Mouse (Mus musculus) lung, postnatal 4 days (tissue): ENCODE results near the gene Smad1.

ENCODE experiments used
- DNase-seq, 2 experiments: peaks; one replicate each; pipeline ENCODE4 v3.0.0; 2021

The Smad1 gene

GRCm38 (mm10) chr8:79381771-79382170 is 17.5 kb downstream of the Smad1 start:
- no peak for DNase-seq

- no peak for DNase-seq
Measured at GRCm38 (mm10) chr8:79380386-79380785, 18.9 kb downstream of the Smad1 start.

GRCm38 (mm10) chr8:79379971-79380370 is 19.3 kb downstream of the Smad1 start:
- no peak for DNase-seq

GRCm38 (mm10) chr8:79376648-79377047 is 22.7 kb downstream of the Smad1 start:
- DNase-seq, result no peak

- no peak for DNase-seq
Measured at GRCm38 (mm10) chr8:79375775-79376123, 23.6 kb downstream of the Smad1 start.

- DNase-seq, result no peak
Measured at GRCm38 (mm10) chr8:79375074-79375774, 24.1 kb downstream of the Smad1 start.

- DNase-seq, result no peak
Measured at GRCm38 (mm10) chr8:79374410-79374809, 24.9 kb downstream of the Smad1 start.

GRCm38 (mm10) chr8:79373563-79373962 is 25.8 kb downstream of the Smad1 start:
- DNase-seq, result no peak

- no peak for DNase-seq
Measured at GRCm38 (mm10) chr8:79372960-79373359, 26.4 kb downstream of the Smad1 start.

- DNase-seq, result no peak
Measured at GRCm38 (mm10) chr8:79372521-79372920, 26.8 kb downstream of the Smad1 start.

- DNase-seq, result no peak
Measured at GRCm38 (mm10) chr8:79372084-79372483, 27.2 kb downstream of the Smad1 start.

GRCm38 (mm10) chr8:79370646-79371290 is 28.6 kb downstream of the Smad1 start:
- DNase-seq, result no peak

- no peak for DNase-seq
Measured at GRCm38 (mm10) chr8:79369163-79369562, 30.2 kb downstream of the Smad1 start.

- no peak for DNase-seq
Measured at GRCm38 (mm10) chr8:79367959-79368358, 31.4 kb downstream of the Smad1 start.

GRCm38 (mm10) chr8:79367350-79367749 is 32.0 kb downstream of the Smad1 start:
- no peak for DNase-seq

- no peak for DNase-seq
Measured at GRCm38 (mm10) chr8:79366227-79366626, 33.1 kb downstream of the Smad1 start.

GRCm38 (mm10) chr8:79365707-79366106 is 33.6 kb downstream of the Smad1 start:
- DNase-seq, result no peak

GRCm38 (mm10) chr8:79364806-79365205 is 34.5 kb downstream of the Smad1 start:
- DNase-seq, result no peak

- no peak for DNase-seq
Measured at GRCm38 (mm10) chr8:79362430-79362829, 36.9 kb downstream of the Smad1 start.

- no peak for DNase-seq
Measured at GRCm38 (mm10) chr8:79360774-79361527, 38.4 kb downstream of the Smad1 start.

- DNase-seq, result no peak
Measured at GRCm38 (mm10) chr8:79360302-79360701, 39.0 kb downstream of the Smad1 start.

- no peak for DNase-seq
Measured at GRCm38 (mm10) chr8:79355721-79356434, 43.4 kb downstream of the Smad1 start.

GRCm38 (mm10) chr8:79354009-79354408 is 45.3 kb downstream of the Smad1 start:
- DNase-seq, result no peak
